Mouse (Mus musculus): ENCODE results near the gene Chfr. TPM values are rescaled to one million over a fixed set of nuclear protein-coding genes. Genes with fewer than 3 reads are reported as not detected.
A peak's percentile ranks its signal among the peaks of the same experiment; 100 is the strongest.
"Not testable (repeated sequence)": the region's sequence is repeated elsewhere in the genome, so short reads cannot be mapped to it uniquely, and the experiment has no call there.

The Chfr gene
- polyA plus RNA-seq, 1 experiment = 8.1 TPM

- H3K4me3 ChIP-seq (ENCODE audit: insufficient read depth, low read depth, low read length) = no peak overlapping the region
- H3K27ac ChIP-seq (replicated peaks; ENCODE audit: low read depth, low read length) = no peak overlapping the region
Observed at GRCm38 (mm10) chr5:110104616-110105380, 30.8 kb upstream of the Chfr start.

GRCm38 (mm10) chr5:110106140-110106871, 29.3 kb upstream of the Chfr start:
- no peak overlapping the region for H3K27ac ChIP-seq (replicated peaks; ENCODE audit: low read depth, low read length)
- H3K4me3 ChIP-seq (ENCODE audit: insufficient read depth, low read depth, low read length) = peak overlapping the region; percentile 80; the same call in 1 of the 2 replicates
- H3K4me1 ChIP-seq (ENCODE audit: control insufficient read depth, insufficient read depth, insufficient read length, low read length) = peaks cover 12% of the 10 kb centered on the region

More at GRCm38 (mm10) chr5:110104616-110105380, 30.8 kb upstream of the Chfr start:
- H3K4me1 ChIP-seq (ENCODE audit: control insufficient read depth, insufficient read depth, insufficient read length, low read length) = peaks cover 10% of the 10 kb centered on the region

- Histone ChIP-seq H3K4me1 (ENCODE audit: control insufficient read depth, insufficient read depth, insufficient read length, low read length) (peaks cover 8% of the 10 kb centered on the region), H3K27ac (replicated peaks; ENCODE audit: low read depth, low read length) (peak overlapping the region; percentile 79), H3K4me3 (ENCODE audit: insufficient read depth, low read depth, low read length) (peak overlapping the region; percentile 80)
Observed at GRCm38 (mm10) chr5:110106901-110107564, 28.6 kb upstream of the Chfr start.

GRCm38 (mm10) chr5:110107581-110108304, 27.9 kb upstream of the Chfr start, which contains the start of gene Gtpbp6:
TSS of gene Gtpbp6 (minus strand) at chr5:110108197.
- Histone ChIP-seq H3K4me1 (ENCODE audit: control insufficient read depth, insufficient read depth, insufficient read length, low read length) (peaks cover 4% of the 10 kb centered on the region; the same call in 1 of the 2 replicates), H3K27ac (replicated peaks; ENCODE audit: low read depth, low read length) (peak within 1 kb of the TSS; percentile 79), H3K4me3 (ENCODE audit: insufficient read depth, low read depth, low read length) (peak within 1 kb of the TSS; percentile 80)

GRCm38 (mm10) chr5:110108305-110108628, 27.4 kb upstream of the Chfr start:
- no peak overlapping the region for H3K27ac ChIP-seq (replicated peaks; ENCODE audit: low read depth, low read length)
- no peak overlapping the region for H3K4me3 ChIP-seq (ENCODE audit: insufficient read depth, low read depth, low read length)
- peaks cover 4% of the 10 kb centered on the region; the same call in 1 of the 2 replicates for H3K4me1 ChIP-seq (ENCODE audit: control insufficient read depth, insufficient read depth, insufficient read length, low read length)

GRCm38 (mm10) chr5:110109991-110110441, 25.6 kb upstream of the Chfr start, which contains the start of gene Zfp605:
TSS of gene Zfp605 (plus strand) at chr5:110110092.
- H3K4me1 ChIP-seq (ENCODE audit: control insufficient read depth, insufficient read depth, insufficient read length, low read length) = peaks cover 4% of the 10 kb centered on the region; the same call in 1 of the 2 replicates
- peak within 1 kb of the TSS; percentile 62 for H3K4me3 ChIP-seq (ENCODE audit: insufficient read depth, low read depth, low read length)
- peak within 1 kb of the TSS; percentile 47 for H3K27ac ChIP-seq (replicated peaks; ENCODE audit: low read depth, low read length)

- H3K27ac ChIP-seq (replicated peaks; ENCODE audit: low read depth, low read length); H3K4me1 ChIP-seq (ENCODE audit: control insufficient read depth, insufficient read depth, insufficient read length, low read length): not testable (repeated sequence)
Observed at GRCm38 (mm10) chr5:110122380-110122779, 13.3 kb upstream of the Chfr start.

GRCm38 (mm10) chr5:110136087-110136464, 434 bp downstream of the Chfr start:
- Histone ChIP-seq H3K4me3 (ENCODE audit: insufficient read depth, low read depth, low read length) (peak overlapping the region; percentile 60), H3K27ac (replicated peaks; ENCODE audit: low read depth, low read length) (peak overlapping the region; percentile 2; the same call in 1 of the 2 replicates), H3K4me1 (ENCODE audit: control insufficient read depth, insufficient read depth, insufficient read length, low read length) (peaks cover 3% of the 10 kb centered on the region; the same call in 1 of the 2 replicates)

More at GRCm38 (mm10) chr5:110122380-110122779, 13.3 kb upstream of the Chfr start:
- H3K4me3 ChIP-seq (ENCODE audit: insufficient read depth, low read depth, low read length) = not testable (repeated sequence)

GRCm38 (mm10) chr5:110137816-110138215, 2.2 kb downstream of the Chfr start:
- Histone ChIP-seq H3K27ac (replicated peaks; ENCODE audit: low read depth, low read length) (no peak overlapping the region), H3K4me1 (ENCODE audit: control insufficient read depth, insufficient read depth, insufficient read length, low read length) (peaks cover 3% of the 10 kb centered on the region; the same call in 1 of the 2 replicates), H3K4me3 (ENCODE audit: insufficient read depth, low read depth, low read length) (no peak overlapping the region)

GRCm38 (mm10) chr5:110139325-110139724, 3.7 kb downstream of the Chfr start:
- H3K4me3 ChIP-seq (ENCODE audit: insufficient read depth, low read depth, low read length) = no peak overlapping the region
- H3K4me1 ChIP-seq (ENCODE audit: control insufficient read depth, insufficient read depth, insufficient read length, low read length) = peaks cover 3% of the 10 kb centered on the region; the same call in 1 of the 2 replicates
- no peak overlapping the region for H3K27ac ChIP-seq (replicated peaks; ENCODE audit: low read depth, low read length)

GRCm38 (mm10) chr5:110140424-110140823, 4.8 kb downstream of the Chfr start:
- Histone ChIP-seq H3K4me1 (ENCODE audit: control insufficient read depth, insufficient read depth, insufficient read length, low read length) (peaks cover 3% of the 10 kb centered on the region; the same call in 1 of the 2 replicates), H3K4me3 (ENCODE audit: insufficient read depth, low read depth, low read length) (no peak overlapping the region), H3K27ac (replicated peaks; ENCODE audit: low read depth, low read length) (no peak overlapping the region)

GRCm38 (mm10) chr5:110142309-110142708, 6.7 kb downstream of the Chfr start:
- H3K27ac ChIP-seq (replicated peaks; ENCODE audit: low read depth, low read length) = no peak overlapping the region
- H3K4me3 ChIP-seq (ENCODE audit: insufficient read depth, low read depth, low read length) = no peak overlapping the region
- H3K4me1 ChIP-seq (ENCODE audit: control insufficient read depth, insufficient read depth, insufficient read length, low read length) = peaks cover 3% of the 10 kb centered on the region; the same call in 1 of the 2 replicates

GRCm38 (mm10) chr5:110143007-110143406, 7.4 kb downstream of the Chfr start:
- H3K27ac ChIP-seq (replicated peaks; ENCODE audit: low read depth, low read length) = no peak overlapping the region
- H3K4me1 ChIP-seq (ENCODE audit: control insufficient read depth, insufficient read depth, insufficient read length, low read length) = no peaks in the 10 kb centered on the region
- no peak overlapping the region for H3K4me3 ChIP-seq (ENCODE audit: insufficient read depth, low read depth, low read length)

GRCm38 (mm10) chr5:110169374-110169773, 33.7 kb downstream of the Chfr start:
- H3K27ac ChIP-seq (replicated peaks; ENCODE audit: low read depth, low read length) = no peak overlapping the region
- H3K4me3 ChIP-seq (ENCODE audit: insufficient read depth, low read depth, low read length) = no peak overlapping the region
- H3K4me1 ChIP-seq (ENCODE audit: control insufficient read depth, insufficient read depth, insufficient read length, low read length) = no peaks in the 10 kb centered on the region
